Mouse (Mus musculus) kidney, embryonic 16.5 days (tissue): ENCODE data around the gene Mrpl24. TPM values are rescaled to one million over a fixed set of nuclear protein-coding genes. Genes with fewer than 3 reads are reported as not detected.
A peak's percentile ranks its signal among the peaks of the same experiment; 100 is the strongest.

Experiments
- ATAC-seq: fragments of 200-750 bp; cut with Nextera tagmentation; 2 replicates; pipeline ENCODE4 v1.8.0; 2017; ENCODE audit warnings: moderate TSS enrichment; ENCODE audit not compliant: low FRiP score, low TSS enrichment
- H3K27ac ChIP-seq: fragments of 300-500 bp; sonication (generic); 2 replicates; pipeline ENCODE4 v1.5.1; 2014; ENCODE audit warnings: low read length
- H3K27me3 ChIP-seq: fragments of 300-500 bp; sonication (generic); 2 replicates; pipeline ENCODE4 v1.6.1; 2014; ENCODE audit warnings: low read length, control low read depth, mixed read lengths; ENCODE audit not compliant: insufficient read depth
- H3K36me3 ChIP-seq: fragments of 300-500 bp; sonication (generic); 2 replicates; pipeline ENCODE4 v1.6.1; 2014; ENCODE audit warnings: low read length, control low read depth, mixed read lengths; ENCODE audit not compliant: insufficient read depth
- H3K4me1 ChIP-seq: fragments of 300-500 bp; sonication (generic); 2 replicates; pipeline ENCODE4 v1.6.1; 2014; ENCODE audit warnings: low read length, control low read depth, mixed read lengths; ENCODE audit not compliant: insufficient read depth
- H3K4me2 ChIP-seq: fragments of 300-500 bp; sonication (generic); replicated peaks from 2 replicates; pipeline ENCODE4 v1.6.1; 2014; ENCODE audit warnings: low read depth, low read length
- H3K4me3 ChIP-seq: fragments of 300-500 bp; sonication (generic); 2 replicates; pipeline ENCODE4 v1.5.1; 2014; ENCODE audit warnings: mild to moderate bottlenecking, low read length
- H3K9ac ChIP-seq: fragments of 300-500 bp; sonication (generic); replicated peaks from 2 replicates; pipeline ENCODE4 v1.6.1; 2014; ENCODE audit warnings: low read length
- H3K9me3 ChIP-seq: fragments of 300-500 bp; sonication (generic); 2 replicates; pipeline ENCODE4 v1.6.1; 2016; ENCODE audit warnings: low read length, control low read depth
- WGBS: fragments of 180-500 bp; shearing (Covaris S2); extraction: QIAGEN DNeasy Blood & Tissue Kit; methylation state at CpG from one replicate; pipeline ENCODE4 v1.1.7; 2014; 5-methylcytosine and 5-hydroxymethylcytosine counted together
- polyA plus RNA-seq: library from polyadenylated mRNA; unstranded; fragments of >200 nt; fragmentation: Nextera tagmentation; extraction: Ambion mirVana; gene quantifications from 2 replicates; pipeline ENCODE4 v1.2.1, GENCODE M21; 2015

Mrpl24 gene
- polyA plus RNA-seq, 1 experiment from 2014 or later: 76.1 TPM

- Histone ChIP-seq H3K4me3 (no peak overlapping the region), H3K27ac (no peak overlapping the region), H3K9me3 (no peaks in the 10 kb centered on the region), H3K9ac (no peak overlapping the region), H3K27me3 (no peaks in the 10 kb centered on the region), H3K4me2 (no peak overlapping the region), H3K4me1 (peaks cover 22% of the 10 kb centered on the region), H3K36me3 (peaks cover 51% of the 10 kb centered on the region)
- no peak for ATAC-seq
- WGBS: 91% methylated on average over 5 of the region's 5 CpGs
Observed at GRCm38 (mm10) chr3:87927452-87927851, 8.1 kb downstream of the Mrpl24 start.

DNA sequence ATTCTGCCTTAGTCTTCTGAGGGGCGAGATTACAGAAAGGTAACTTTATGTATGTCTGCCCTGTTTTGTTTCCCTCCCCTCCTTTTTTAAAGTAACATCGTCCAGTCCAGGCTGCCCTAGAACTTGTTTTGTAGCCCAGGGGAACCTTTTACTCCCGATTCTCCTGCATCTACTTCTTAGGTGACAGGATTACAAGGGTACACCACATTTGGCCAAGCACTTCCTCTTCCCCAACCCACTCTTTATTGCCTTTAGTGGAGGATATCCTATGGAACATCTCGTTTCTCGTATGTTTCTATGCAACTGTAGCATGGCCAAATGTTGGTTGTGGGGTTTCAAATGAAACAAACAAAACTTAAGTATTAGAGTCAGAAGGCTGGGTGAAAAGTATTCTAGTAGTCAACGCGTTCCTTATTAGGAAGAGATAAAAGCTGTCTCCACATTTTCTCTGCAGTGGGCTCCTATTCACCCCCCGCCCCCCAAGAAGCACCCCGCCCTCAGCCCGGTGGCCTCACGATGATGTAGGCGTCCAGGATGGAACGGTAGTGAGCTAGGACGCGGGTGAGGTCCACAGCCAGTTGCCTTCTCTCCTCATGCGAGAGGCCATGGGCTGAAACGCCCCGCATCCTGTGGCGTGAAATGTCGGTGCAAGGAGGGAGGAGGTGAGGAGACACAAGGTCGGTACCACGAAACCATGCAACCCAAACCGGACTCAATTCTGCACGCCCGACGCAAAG, 10.2 kb downstream of the Mrpl24 start:
- Histone ChIP-seq H3K4me1 (peaks cover 22% of the 10 kb centered on the region), H3K9me3 (no peaks in the 10 kb centered on the region), H3K27me3 (no peaks in the 10 kb centered on the region), H3K36me3 (peaks cover 40% of the 10 kb centered on the region), H3K9ac (peak overlapping the region; percentile 84), H3K4me3 (peak overlapping the region; percentile 94), H3K4me2 (peak overlapping the region; percentile 86), H3K27ac (peak overlapping the region; percentile 75)
- peak; percentile 47; the same call in 1 of the 2 replicates for ATAC-seq
- WGBS: 4% methylated on average over 26 of the region's 26 CpGs

- peak; percentile 98 for ATAC-seq
- H3K9ac ChIP-seq: peak within 1 kb of the TSS; percentile 84
- WGBS: under 1% methylated on average over 72 of the region's 78 CpGs
- H3K4me2 ChIP-seq: peak within 1 kb of the TSS; percentile 86
- H3K27ac ChIP-seq: peak within 1 kb of the TSS; percentile 87
- no peaks in the 10 kb centered on the region for H3K27me3 ChIP-seq
- peak within 1 kb of the TSS; percentile 94 for H3K4me3 ChIP-seq
- peaks cover 37% of the 10 kb centered on the region for H3K36me3 ChIP-seq
- peaks cover 22% of the 10 kb centered on the region for H3K4me1 ChIP-seq
- no peaks in the 10 kb centered on the region for H3K9me3 ChIP-seq
Observed at GRCm38 (mm10) chr3:87930078-87930795, 10.9 kb downstream of the Mrpl24 start, which contains the start of the genes Isg20l2 and Rrnad1. Gene Isg20l2, plus strand, starts transcription at chr3:87930314. Gene Rrnad1, minus strand, starts transcription at chr3:87930717.

- Histone ChIP-seq H3K4me2 (no peak overlapping the region), H3K9ac (no peak overlapping the region), H3K4me3 (no peak overlapping the region), H3K9me3 (no peaks in the 10 kb centered on the region), H3K27me3 (no peaks in the 10 kb centered on the region), H3K27ac (no peak overlapping the region), H3K4me1 (peaks cover 30% of the 10 kb centered on the region), H3K36me3 (peaks cover 43% of the 10 kb centered on the region)
- ATAC-seq: no peak
- 82% methylated on average over 5 of the region's 5 CpGs for WGBS
Observed at GRCm38 (mm10) chr3:87934026-87934425, 14.7 kb downstream of the Mrpl24 start.

- Histone ChIP-seq H3K9ac (no peak overlapping the region), H3K4me3 (no peak overlapping the region), H3K4me1 (peaks cover 26% of the 10 kb centered on the region), H3K27ac (no peak overlapping the region), H3K36me3 (peaks cover 47% of the 10 kb centered on the region), H3K27me3 (no peaks in the 10 kb centered on the region), H3K9me3 (no peaks in the 10 kb centered on the region), H3K4me2 (no peak overlapping the region)
- 69% methylated on average over 4 of the region's 4 CpGs for WGBS
- no peak for ATAC-seq
Observed at GRCm38 (mm10) chr3:87934501-87934900, 15.2 kb downstream of the Mrpl24 start.

DNA sequence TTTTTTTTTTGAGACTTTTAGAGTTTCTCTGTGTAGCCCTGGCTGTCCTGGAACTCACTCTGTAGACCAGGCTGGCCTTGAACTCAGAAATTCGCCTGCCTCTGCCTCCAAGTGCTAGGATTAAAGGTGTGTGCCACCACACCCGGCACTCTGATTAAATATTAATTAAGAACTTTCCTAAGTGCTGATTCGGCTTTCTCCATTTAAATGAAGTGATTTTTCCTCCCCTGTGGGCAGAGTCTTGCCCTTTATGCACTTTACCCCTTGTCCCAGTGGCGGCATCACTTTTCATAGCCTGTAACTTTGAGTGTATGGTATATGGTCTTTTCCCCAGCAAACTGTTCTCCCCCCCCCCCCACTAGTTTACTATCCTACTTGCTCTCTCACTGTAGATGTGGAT, 15.9 kb downstream of the Mrpl24 start:
- Histone ChIP-seq H3K27ac (no peak overlapping the region), H3K9ac (no peak overlapping the region), H3K27me3 (no peaks in the 10 kb centered on the region), H3K4me3 (no peak overlapping the region), H3K9me3 (no peaks in the 10 kb centered on the region), H3K4me1 (peaks cover 26% of the 10 kb centered on the region), H3K36me3 (peaks cover 54% of the 10 kb centered on the region), H3K4me2 (no peak overlapping the region)
- 73% methylated on average over 4 of the region's 4 CpGs for WGBS
- no peak for ATAC-seq

- ATAC-seq: peak; percentile 40
- Histone ChIP-seq H3K27me3 (no peaks in the 10 kb centered on the region), H3K4me3 (no peak overlapping the region), H3K4me2 (no peak overlapping the region), H3K27ac (no peak overlapping the region), H3K9ac (0 out of 2 replicates have a peak overlapping the region, but pooled peaks have one; percentile 10), H3K4me1 (peaks cover 26% of the 10 kb centered on the region), H3K9me3 (no peaks in the 10 kb centered on the region), H3K36me3 (peaks cover 57% of the 10 kb centered on the region)
- WGBS: 98% methylated on average over 2 of the region's 2 CpGs
Observed at GRCm38 (mm10) chr3:87935776-87936175, 16.5 kb downstream of the Mrpl24 start.

DNA sequence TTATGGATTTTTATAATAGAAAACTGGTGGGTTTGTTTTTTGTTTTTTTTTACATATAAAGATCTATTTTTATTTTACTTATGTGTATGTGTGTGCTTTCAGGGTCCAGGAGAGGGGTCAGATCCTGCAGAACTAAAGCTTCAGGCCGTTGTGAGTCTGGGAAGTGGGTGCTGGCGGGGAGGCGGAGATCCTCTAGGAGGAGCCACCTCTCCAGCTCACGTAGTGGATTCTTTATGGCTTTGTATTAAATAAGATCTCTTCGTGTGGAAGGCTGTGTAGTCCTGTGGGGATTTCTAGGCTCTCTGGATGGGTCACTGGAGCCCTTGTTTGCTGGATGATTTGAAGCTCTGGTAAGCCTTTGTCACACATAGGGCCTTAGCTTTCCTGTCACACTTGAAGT, 21.3 kb downstream of the Mrpl24 start:
- no peak overlapping the region for H3K9ac ChIP-seq
- H3K36me3 ChIP-seq: peaks cover 55% of the 10 kb centered on the region
- ATAC-seq: no peak
- 68% methylated on average over 5 of the region's 5 CpGs for WGBS
- no peak overlapping the region for H3K27ac ChIP-seq
- no peaks in the 10 kb centered on the region for H3K27me3 ChIP-seq
- no peak overlapping the region for H3K4me3 ChIP-seq
- H3K4me2 ChIP-seq: no peak overlapping the region
- H3K4me1 ChIP-seq: peaks cover 17% of the 10 kb centered on the region
- no peaks in the 10 kb centered on the region for H3K9me3 ChIP-seq

DNA sequence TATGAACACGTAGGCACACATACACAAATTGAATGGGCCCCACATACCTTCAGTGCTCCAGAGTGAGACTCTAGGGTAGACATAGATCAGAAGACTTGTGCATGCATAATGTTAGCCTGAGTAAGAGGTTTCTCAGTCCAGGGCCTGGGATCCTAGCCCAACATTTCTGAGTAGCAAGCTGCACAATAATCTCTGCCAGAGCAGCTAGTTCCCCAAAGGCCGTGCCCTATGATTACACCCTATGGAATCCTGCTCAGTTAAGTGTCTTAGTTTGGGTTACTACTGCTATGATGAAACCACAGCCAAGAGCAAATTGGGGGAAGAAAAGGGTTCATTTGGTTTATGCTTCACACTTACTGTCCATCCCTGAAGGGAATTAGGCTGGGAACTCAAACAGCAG, 23.2 kb downstream of the Mrpl24 start:
- peaks cover 48% of the 10 kb centered on the region for H3K36me3 ChIP-seq
- no peaks in the 10 kb centered on the region for H3K9me3 ChIP-seq
- WGBS: 85% methylated on average over 2 of the region's 2 CpGs

GRCm38 (mm10) chr3:87943586-87943985, 24.3 kb downstream of the Mrpl24 start:
- ATAC-seq: no peak
- Histone ChIP-seq H3K4me3 (no peak overlapping the region), H3K27ac (no peak overlapping the region), H3K4me2 (no peak overlapping the region), H3K4me1 (peaks cover 39% of the 10 kb centered on the region), H3K9ac (no peak overlapping the region), H3K36me3 (peaks cover 38% of the 10 kb centered on the region), H3K27me3 (no peaks in the 10 kb centered on the region), H3K9me3 (no peaks in the 10 kb centered on the region)
- WGBS: 58% methylated on average over 7 of the region's 7 CpGs

More for the DNA sequence above, 23.2 kb downstream of the Mrpl24 start:
- Histone ChIP-seq H3K4me1 (peaks cover 28% of the 10 kb centered on the region), H3K4me3 (no peak overlapping the region), H3K9ac (no peak overlapping the region), H3K27ac (no peak overlapping the region), H3K27me3 (no peaks in the 10 kb centered on the region), H3K4me2 (no peak overlapping the region)
- no peak for ATAC-seq
